Mouse (Mus musculus) lung, postnatal 4 days (tissue): Measurements from ENCODE around the gene Pou6f1.
"Not testable (repeated sequence)": the region's sequence is repeated elsewhere in the genome, so short reads cannot be mapped to it uniquely, and the experiment has no call there.

Experiments used
- DNase-seq, 2 experiments: peaks; one replicate each; pipeline ENCODE4 v3.0.0; 2021

Pou6f1 gene

GRCm38 (mm10) chr15:100575366-100575765, 24.4 kb downstream of the Pou6f1 start:
- no peak for DNase-seq

GRCm38 (mm10) chr15:100574378-100574777, 25.4 kb downstream of the Pou6f1 start:
- peak in 1 of 2 experiments; percentile 38 for DNase-seq

- peak in 1 of 2 experiments; percentile 43 for DNase-seq
Observed at GRCm38 (mm10) chr15:100573946-100574345, 25.8 kb downstream of the Pou6f1 start.

- DNase-seq = no peak
Observed at GRCm38 (mm10) chr15:100569239-100569638, 30.5 kb downstream of the Pou6f1 start.

GRCm38 (mm10) chr15:100566531-100566930, 33.3 kb downstream of the Pou6f1 start:
- DNase-seq = no peak

- DNase-seq = no peak
Observed at GRCm38 (mm10) chr15:100557705-100558433, 41.9 kb downstream of the Pou6f1 start.

- no peak for DNase-seq
Observed at GRCm38 (mm10) chr15:100556378-100556777, 43.4 kb downstream of the Pou6f1 start.

- DNase-seq = no peak
Observed at GRCm38 (mm10) chr15:100555965-100556364, 43.8 kb downstream of the Pou6f1 start.

GRCm38 (mm10) chr15:100551326-100552307, 48.2 kb downstream of the Pou6f1 start, which contains the start of gene Tfcp2:
Gene Tfcp2, minus strand, starts transcription at chr15:100552008.
- peak; percentile 99 for DNase-seq

GRCm38 (mm10) chr15:100550280-100550679, 49.5 kb downstream of the Pou6f1 start:
- no peak for DNase-seq

GRCm38 (mm10) chr15:100543651-100544030, 56.1 kb downstream of the Pou6f1 start:
- not testable (repeated sequence) for DNase-seq

GRCm38 (mm10) chr15:100542876-100543650, 56.7 kb downstream of the Pou6f1 start:
- not testable (repeated sequence) for DNase-seq

- no peak for DNase-seq
Observed at GRCm38 (mm10) chr15:100541426-100541825, 58.4 kb downstream of the Pou6f1 start.

- not testable (repeated sequence) for DNase-seq
Observed at GRCm38 (mm10) chr15:100541001-100541400, 58.8 kb downstream of the Pou6f1 start.

- DNase-seq = no peak
Observed at GRCm38 (mm10) chr15:100539411-100539810, 60.4 kb downstream of the Pou6f1 start.

- peak in 1 of 2 experiments; percentile 24 for DNase-seq
Observed at GRCm38 (mm10) chr15:100537913-100538312, 61.9 kb downstream of the Pou6f1 start.

- no peak for DNase-seq
Observed at GRCm38 (mm10) chr15:100527900-100528299, 71.9 kb downstream of the Pou6f1 start.

GRCm38 (mm10) chr15:100525405-100525804, 74.4 kb downstream of the Pou6f1 start:
- DNase-seq = no peak
